Comparison of ENCODE assay signal across 9 mouse cellular contexts in the genomic region with DNA sequence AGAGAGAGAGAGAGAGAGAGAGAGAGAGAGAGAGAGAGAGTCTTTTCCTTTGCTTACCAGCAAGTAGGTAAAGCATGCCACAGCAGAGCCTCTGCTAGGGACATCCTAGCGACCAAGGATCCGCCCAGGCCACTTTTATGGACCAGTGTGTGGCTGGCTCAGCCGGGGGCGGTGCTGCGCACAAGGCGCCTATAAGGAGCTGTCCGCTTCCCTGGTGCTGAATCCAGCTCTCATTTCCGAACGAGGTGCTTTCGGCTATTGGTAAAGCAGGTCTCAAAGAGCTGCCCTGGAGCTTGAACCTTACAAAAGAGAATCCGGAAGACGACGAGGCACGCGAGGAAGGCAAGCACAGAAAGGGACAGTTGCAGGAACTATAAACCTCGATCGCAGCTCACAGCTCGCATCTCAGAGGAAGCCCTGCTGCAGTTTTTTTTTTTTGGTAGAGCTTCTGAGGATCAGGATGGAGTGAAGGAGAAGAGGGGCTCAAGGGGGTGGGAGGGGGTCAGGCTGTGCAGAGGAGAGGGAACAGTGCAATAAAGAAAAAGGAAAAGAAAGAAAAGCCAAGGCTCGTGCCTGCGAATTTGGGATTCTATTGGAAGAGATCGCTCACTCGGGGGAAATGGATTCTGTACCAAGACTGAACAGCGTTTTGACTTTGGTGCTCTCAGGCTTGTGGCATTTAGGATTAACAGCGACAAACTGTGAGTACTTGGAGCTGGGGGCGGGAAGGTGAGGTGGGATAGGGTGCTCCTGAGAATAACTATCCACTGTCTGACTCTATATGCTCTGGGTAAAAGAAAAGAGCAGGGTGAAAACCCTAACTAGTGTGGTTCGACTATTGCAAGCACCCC. TPM values are rescaled to one million over a fixed set of nuclear protein-coding genes. Genes with fewer than 3 reads are reported as not detected.
DNase-seq lines count a peak whose midpoint lies in the region; ATAC-seq and TF ChIP-seq lines count a peak whose summit lies in the region.
"Had no signal": no experiment of that assay in that cellular context is flagged by ENCODE, and none has a peak within 500 bp of the region (broad histone marks: within the 10 kb centered on the region; RNA-seq: fewer than 3 reads in every experiment).

A gene (plus strand): TSS at position 239 of the 851 bp plus-strand sequence.

- no peak for TF ChIP-seq CTCF in forebrain, postnatal 0 days (IDR thresholded peaks at IDR 0.05; ENCODE audit: low read depth)

- H3K36me3 ChIP-seq in forebrain, postnatal 0 days (ENCODE audit: insufficient read depth), result no peaks in the 10 kb centered on the region
- H3K36me3 ChIP-seq in hindbrain, embryonic 15.5 days, result no peaks in the 10 kb centered on the region
- no peaks in the 10 kb centered on the region for H3K36me3 ChIP-seq in midbrain, embryonic 12.5 days
- no peaks in the 10 kb centered on the region for H3K36me3 ChIP-seq in stomach, embryonic 14.5 days (ENCODE audit: control insufficient read depth, insufficient read depth, low read length)

- 10% methylated on average over 26 of the region's 26 CpGs for WGBS in forebrain, postnatal 0 days
- 9% methylated on average over 26 of the region's 26 CpGs for WGBS in hindbrain, embryonic 15.5 days
- 11% methylated on average over 26 of the region's 26 CpGs for WGBS in midbrain, embryonic 12.5 days
- 14% methylated on average over 26 of the region's 26 CpGs for WGBS in stomach, embryonic 14.5 days

- H3K9ac ChIP-seq in forebrain, postnatal 0 days, result peak within 1 kb of the TSS; percentile 56
- H3K9ac ChIP-seq in hindbrain, embryonic 15.5 days, result peak within 1 kb of the TSS; percentile 46
- peak within 1 kb of the TSS; percentile 47 for H3K9ac ChIP-seq in midbrain, embryonic 12.5 days (replicated peaks)
- H3K9ac ChIP-seq in stomach, embryonic 14.5 days (replicated peaks; ENCODE audit: low read depth, low read length), result no peak within 1 kb of the TSS
- H3K9ac ChIP-seq: liver, embryonic 14.5 days had no signal

- H3K9me3 ChIP-seq in forebrain, postnatal 0 days (ENCODE audit: low read length), result no peaks in the 10 kb centered on the region
- no peaks in the 10 kb centered on the region for H3K9me3 ChIP-seq in hindbrain, embryonic 15.5 days
- no peaks in the 10 kb centered on the region for H3K9me3 ChIP-seq in midbrain, embryonic 12.5 days
- H3K9me3 ChIP-seq in stomach, embryonic 14.5 days (ENCODE audit: control insufficient read depth, low read depth, low read length), result no peaks in the 10 kb centered on the region

- H3K27ac ChIP-seq in forebrain, postnatal 0 days (ENCODE audit: low read depth, low read length), result peak within 1 kb of the TSS; percentile 40; the same call in 1 of the 2 replicates
- H3K27ac ChIP-seq in hindbrain, embryonic 15.5 days (replicated peaks), result peak within 1 kb of the TSS; percentile 42
- H3K27ac ChIP-seq in midbrain, embryonic 12.5 days (replicated peaks), result no peak within 1 kb of the TSS
- H3K27ac ChIP-seq in stomach, embryonic 14.5 days (ENCODE audit: low read length), result no peak within 1 kb of the TSS
- H3K27ac ChIP-seq: liver, embryonic 14.5 days had no signal

- ATAC-seq in forebrain, postnatal 0 days, result peak; percentile 92
- peak; percentile 89; the same call in 1 of the 2 replicates for ATAC-seq in hindbrain, embryonic 15.5 days (ENCODE audit: low FRiP score, low read depth)
- peak; percentile 89 for ATAC-seq in midbrain, embryonic 12.5 days (ENCODE audit: low FRiP score, low read depth)
- 0 out of 2 replicates have a peak, but pooled peaks have one; percentile 49 for ATAC-seq in stomach, embryonic 14.5 days (ENCODE audit: insufficient number of reproducible peaks, insufficient read depth, low FRiP score, low read depth)

- H3K4me1 ChIP-seq in forebrain, postnatal 0 days (ENCODE audit: insufficient read depth), result no peaks in the 10 kb centered on the region
- H3K4me1 ChIP-seq in hindbrain, embryonic 15.5 days (replicated peaks), result no peaks in the 10 kb centered on the region
- H3K4me1 ChIP-seq in midbrain, embryonic 12.5 days, result no peaks in the 10 kb centered on the region
- H3K4me1 ChIP-seq in stomach, embryonic 14.5 days (ENCODE audit: control insufficient read depth, insufficient read depth, low read length), result no peaks in the 10 kb centered on the region

- DNase-seq in ES-CJ7 (ENCODE audit: low read depth, low spot score) (peak; percentile 85), MN1 (ENCODE audit: low spot score) (no peak)
- DNase-seq in adrenal gland, postnatal 36 days, result peak; percentile 59 to 67
- DNase-seq in forebrain, postnatal 0 days, result peak; percentile 72
- peak; percentile 57 to 58 for DNase-seq in layer of hippocampus, postnatal 25 days (ENCODE audit: extremely low spot score in 1 of 2, low spot score in 1 of 2)

- H3K4me3 ChIP-seq in forebrain, postnatal 0 days (ENCODE audit: low read depth, low read length), result peak within 1 kb of the TSS; percentile 46
- H3K4me3 ChIP-seq in hindbrain, embryonic 15.5 days, result peak within 1 kb of the TSS; percentile 45
- peak within 1 kb of the TSS; percentile 39 for H3K4me3 ChIP-seq in midbrain, embryonic 12.5 days
- H3K4me3 ChIP-seq in stomach, embryonic 14.5 days (ENCODE audit: low read depth, low read length), result no peak within 1 kb of the TSS

- H3K27me3 ChIP-seq in forebrain, postnatal 0 days (ENCODE audit: insufficient read depth, low read length), result no peaks in the 10 kb centered on the region
- no peaks in the 10 kb centered on the region for H3K27me3 ChIP-seq in hindbrain, embryonic 15.5 days
- no peaks in the 10 kb centered on the region for H3K27me3 ChIP-seq in midbrain, embryonic 12.5 days
- H3K27me3 ChIP-seq in stomach, embryonic 14.5 days (ENCODE audit: control insufficient read depth, insufficient read depth, low read length), result no peaks in the 10 kb centered on the region

- H3K4me2 ChIP-seq in forebrain, postnatal 0 days (ENCODE audit: low read depth), result peak within 1 kb of the TSS; percentile 48
- peak within 1 kb of the TSS; percentile 54 for H3K4me2 ChIP-seq in hindbrain, embryonic 15.5 days
- peak within 1 kb of the TSS; percentile 52 for H3K4me2 ChIP-seq in midbrain, embryonic 12.5 days (replicated peaks)
- no peak within 1 kb of the TSS for H3K4me2 ChIP-seq in stomach, embryonic 14.5 days (replicated peaks; ENCODE audit: low read depth, low read length)

RNA-seq across cellular contexts. Expression of the gene that starts here (rescaled TPM):
- 1 to 10 TPM; 4.0 to 4.9 TPM for total RNA-seq in adrenal gland, postnatal 36 days (2021)
- total RNA-seq in forebrain, postnatal 0 days (2014; rRNA removed), result 10.6 and 14.8 TPM in 2 replicates
- polyA plus RNA-seq in forebrain, postnatal 0 days (2015; fragmentation: Nextera tagmentation; extraction: Ambion mirVana), result 0.57 and 1.3 TPM in 2 replicates
- 3.2 and 3.4 TPM in 2 replicates for polyA plus RNA-seq in hindbrain, embryonic 15.5 days (2015; fragmentation: Nextera tagmentation; extraction: Ambion mirVana)
- total RNA-seq in layer of hippocampus, postnatal 25 days (2021), result 10 to 100 TPM; 12.7 to 15.2 TPM
- polyA plus RNA-seq in midbrain, embryonic 12.5 days (2016; fragmentation: Nextera tagmentation; extraction: Ambion mirVana), result 0.43 and 0.60 TPM in 2 replicates
- 0.14 and 0.15 TPM in 2 replicates for polyA plus RNA-seq in stomach, embryonic 14.5 days (2014; fragmentation: Nextera tagmentation; extraction: Ambion mirVana)
- polyA plus RNA-seq: liver, embryonic 14.5 days had no signal

Comparison
In these comparisons a context has a peak if more than half of its experiments do, and no peak if none do; other contexts are left out.
1. Peak in ATAC-seq, H3K4me3 ChIP-seq, H3K9ac ChIP-seq and H3K4me2 ChIP-seq in midbrain, embryonic 12.5 days; RNA of the gene not detected or under 1 TPM.
2. Peak in ATAC-seq in stomach, embryonic 14.5 days; RNA of the gene not detected or under 1 TPM.
3. H3K27ac ChIP-seq: peak in forebrain, postnatal 0 days (single experiment) and hindbrain, embryonic 15.5 days (single experiment); none in midbrain, embryonic 12.5 days (single experiment) and stomach, embryonic 14.5 days (single experiment).
4. Peak in every context shown above with its lines, with median percentiles within 50 percentile points of each other: ATAC-seq.